Mouse (Mus musculus): ENCODE measurements at regions not wholly inside any gene's neighbourhood (a gene's known extent, or its start where the extent isn't known, plus 50 kb on each side); places are given as distances from the start of the nearest gene placed in this dataset.

DNA sequence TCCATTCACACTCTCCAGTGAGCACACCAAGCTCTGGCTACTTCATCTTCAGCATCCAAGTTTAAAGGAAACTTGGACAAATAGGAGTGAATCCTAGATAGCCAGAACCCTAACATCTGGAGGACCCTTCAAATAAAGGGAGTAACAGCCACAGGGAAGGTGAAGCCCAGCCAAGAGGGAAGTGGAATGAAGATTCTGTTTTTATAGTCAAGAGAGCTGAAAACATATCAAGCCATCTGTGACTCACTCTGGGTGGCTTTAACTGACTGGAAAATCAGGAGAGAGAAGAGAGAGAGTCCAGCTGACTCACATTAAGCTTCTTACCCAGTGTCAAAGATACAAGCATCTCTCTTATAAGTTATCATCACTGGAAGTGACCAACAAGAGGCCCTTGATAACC, 169.6 kb upstream of the Trib2 start:
- DNase-seq (ENCODE audit: low read depth, low spot score) = no peak
- no peaks in the 10 kb centered on the region for H3K27me3 ChIP-seq (ENCODE audit: control insufficient read depth, insufficient read depth, low read length, poor library complexity, severe bottlenecking)
- no peaks in the 10 kb centered on the region for H3K36me3 ChIP-seq (ENCODE audit: control insufficient read depth, insufficient read depth, low read length, poor library complexity, severe bottlenecking)

DNA sequence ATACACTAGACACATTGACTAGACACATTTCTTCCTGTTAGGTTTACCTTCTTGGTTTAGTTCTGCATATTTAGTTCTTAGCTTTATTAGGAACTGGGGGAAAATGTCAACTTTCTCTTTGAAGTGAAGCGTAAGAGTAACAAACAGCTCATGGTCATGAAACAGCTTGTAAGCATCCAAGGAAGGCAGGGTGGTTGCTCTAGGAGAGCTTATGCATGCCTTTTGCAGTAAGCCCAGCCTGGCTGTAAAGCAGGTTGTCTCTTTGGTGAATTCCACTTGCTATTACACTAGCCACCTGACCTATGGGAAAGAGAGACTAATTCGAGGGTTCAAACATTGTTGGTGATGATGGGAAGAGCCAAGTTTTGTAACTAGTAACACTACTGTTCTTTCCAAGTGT, 168.9 kb upstream of the Trib2 start:
- Histone ChIP-seq H3K27me3 (ENCODE audit: control insufficient read depth, insufficient read depth, low read length, poor library complexity, severe bottlenecking) (no peaks in the 10 kb centered on the region), H3K36me3 (ENCODE audit: control insufficient read depth, insufficient read depth, low read length, poor library complexity, severe bottlenecking) (no peaks in the 10 kb centered on the region)
- no peak for DNase-seq (ENCODE audit: low read depth, low spot score)

DNA sequence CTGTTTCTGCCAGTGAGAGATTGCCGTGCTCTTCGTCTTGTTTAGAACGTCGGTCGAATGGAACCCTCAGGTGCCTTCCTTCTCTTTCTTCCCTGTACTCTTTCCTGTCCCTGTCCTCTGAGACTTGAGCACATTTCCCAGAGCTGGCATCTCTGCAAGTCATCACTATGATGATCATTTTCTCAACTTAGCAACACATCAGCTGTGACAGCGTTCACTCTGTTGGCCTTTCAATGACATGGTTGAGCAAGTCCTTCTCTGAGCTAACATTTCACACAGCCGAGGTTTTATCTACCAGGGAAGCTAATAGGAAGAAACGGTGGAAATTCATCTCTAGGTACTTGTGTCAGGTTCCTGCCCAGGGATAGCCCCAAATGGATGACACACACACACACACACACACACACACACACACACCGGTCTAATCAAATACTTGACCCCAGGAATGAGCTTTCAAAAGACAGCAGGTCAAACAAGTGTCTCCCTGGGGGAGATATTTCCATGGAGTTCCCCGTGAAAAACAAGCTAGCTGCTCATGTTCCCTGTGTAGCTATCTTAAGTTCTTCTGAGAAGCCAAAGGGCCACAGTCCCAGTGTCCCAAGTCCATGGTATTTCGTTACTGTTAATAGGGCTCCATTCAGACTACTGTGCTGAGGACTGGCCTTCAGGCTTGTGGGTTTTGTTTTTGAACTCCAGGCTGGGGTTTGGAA, 167.0 kb upstream of the Trib2 start:
- no peaks in the 10 kb centered on the region for H3K36me3 ChIP-seq (ENCODE audit: control insufficient read depth, insufficient read depth, low read length, poor library complexity, severe bottlenecking)
- no peak for DNase-seq (ENCODE audit: low read depth, low spot score)
- H3K27me3 ChIP-seq (ENCODE audit: control insufficient read depth, insufficient read depth, low read length, poor library complexity, severe bottlenecking) = no peaks in the 10 kb centered on the region

DNA sequence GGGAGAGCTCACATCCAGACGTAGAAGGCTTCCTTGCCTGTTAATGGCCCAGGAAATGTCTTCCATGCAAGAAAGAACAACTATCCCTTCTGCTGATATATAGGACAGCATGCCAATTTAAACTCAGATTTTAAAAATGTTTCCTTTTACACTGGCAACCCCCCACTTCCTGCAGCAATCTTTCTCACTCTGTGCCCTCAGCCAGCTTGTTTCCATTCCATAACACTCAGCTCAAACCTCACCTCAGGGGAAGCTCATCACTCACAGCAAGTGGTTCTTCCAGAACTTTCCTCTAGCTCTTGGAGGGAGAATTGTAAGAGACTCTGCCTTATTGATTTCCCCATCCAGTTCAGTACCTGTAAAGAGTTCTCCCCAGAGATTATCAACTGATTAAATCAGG, 165.0 kb upstream of the Trib2 start:
- DNase-seq (ENCODE audit: low read depth, low spot score) = peak; percentile 27
- H3K36me3 ChIP-seq (ENCODE audit: control insufficient read depth, insufficient read depth, low read length, poor library complexity, severe bottlenecking) = no peaks in the 10 kb centered on the region

DNA sequence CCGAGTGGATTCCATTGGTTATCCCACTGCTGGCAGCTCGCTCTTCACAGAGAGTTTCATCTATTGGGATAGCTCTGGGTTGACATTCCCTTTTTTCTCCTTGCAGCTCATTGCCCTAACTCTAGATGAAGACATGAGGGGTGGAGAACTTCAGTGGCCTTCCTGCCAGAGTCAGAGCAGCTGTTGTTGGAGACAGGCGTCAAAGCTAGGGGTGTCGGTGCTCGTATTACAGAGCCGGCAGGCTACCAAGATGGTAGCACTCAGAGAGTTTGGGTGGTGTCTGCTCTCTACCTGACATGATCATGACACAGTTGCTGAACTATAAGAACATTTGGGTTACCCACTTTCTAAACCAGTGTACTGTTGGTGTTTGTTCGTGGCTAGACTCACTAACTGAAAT, 162.5 kb upstream of the Trib2 start:
- no peak for DNase-seq (ENCODE audit: low read depth, low spot score)
- no peaks in the 10 kb centered on the region for H3K27me3 ChIP-seq (ENCODE audit: control insufficient read depth, insufficient read depth, low read length, poor library complexity, severe bottlenecking)

More for the DNA sequence above, 165.0 kb upstream of the Trib2 start:
- H3K27me3 ChIP-seq (ENCODE audit: control insufficient read depth, insufficient read depth, low read length, poor library complexity, severe bottlenecking) = no peaks in the 10 kb centered on the region

DNA sequence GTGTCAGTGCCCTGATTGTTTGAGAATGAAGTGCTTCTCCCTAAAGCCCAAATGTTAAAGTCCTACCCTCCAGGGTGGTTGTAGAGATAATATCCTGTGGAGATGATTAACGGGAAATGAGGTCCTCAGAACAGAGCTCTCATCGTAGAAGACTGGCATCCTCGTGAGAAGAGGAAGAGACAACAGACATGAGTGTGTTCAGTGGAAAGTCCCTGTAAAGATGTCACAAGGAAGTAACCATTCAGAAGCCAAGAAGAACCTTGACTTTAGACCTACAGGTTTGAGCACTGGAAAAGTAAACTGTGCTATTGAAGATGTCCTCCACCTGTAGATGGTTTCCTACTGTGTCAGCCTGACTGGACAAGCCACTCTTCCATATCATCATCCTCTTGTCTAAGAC, 155.1 kb upstream of the Trib2 start:
- Histone ChIP-seq H3K27me3 (ENCODE audit: control insufficient read depth, insufficient read depth, low read length, poor library complexity, severe bottlenecking) (no peaks in the 10 kb centered on the region), H3K36me3 (ENCODE audit: control insufficient read depth, insufficient read depth, low read length, poor library complexity, severe bottlenecking) (no peaks in the 10 kb centered on the region)
- DNase-seq (ENCODE audit: low read depth, low spot score) = peak; percentile 71

More for the DNA sequence above, 162.5 kb upstream of the Trib2 start:
- no peaks in the 10 kb centered on the region for H3K36me3 ChIP-seq (ENCODE audit: control insufficient read depth, insufficient read depth, low read length, poor library complexity, severe bottlenecking)

DNA sequence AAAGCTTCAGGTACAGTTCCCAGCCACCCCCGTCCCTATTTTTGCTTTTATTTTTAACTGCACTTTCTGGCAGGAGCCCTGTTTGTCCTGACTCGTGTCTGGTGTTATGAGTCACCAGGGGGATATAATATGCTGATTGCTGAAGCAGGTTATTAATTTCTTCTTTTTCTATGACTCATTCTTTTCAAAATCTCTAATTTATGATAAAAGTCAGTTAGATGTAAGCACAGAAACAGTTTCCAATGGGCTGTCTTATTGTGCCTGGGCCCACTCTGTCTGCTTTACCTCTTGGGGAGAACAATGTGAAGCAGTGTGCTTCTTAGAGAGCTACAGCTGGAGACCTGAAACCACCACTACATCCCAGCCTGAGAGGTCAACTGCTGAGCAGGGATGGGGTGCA, 153.5 kb upstream of the Trib2 start:
- H3K27me3 ChIP-seq (ENCODE audit: control insufficient read depth, insufficient read depth, low read length, poor library complexity, severe bottlenecking) = no peaks in the 10 kb centered on the region
- DNase-seq (ENCODE audit: low read depth, low spot score) = no peak

DNA sequence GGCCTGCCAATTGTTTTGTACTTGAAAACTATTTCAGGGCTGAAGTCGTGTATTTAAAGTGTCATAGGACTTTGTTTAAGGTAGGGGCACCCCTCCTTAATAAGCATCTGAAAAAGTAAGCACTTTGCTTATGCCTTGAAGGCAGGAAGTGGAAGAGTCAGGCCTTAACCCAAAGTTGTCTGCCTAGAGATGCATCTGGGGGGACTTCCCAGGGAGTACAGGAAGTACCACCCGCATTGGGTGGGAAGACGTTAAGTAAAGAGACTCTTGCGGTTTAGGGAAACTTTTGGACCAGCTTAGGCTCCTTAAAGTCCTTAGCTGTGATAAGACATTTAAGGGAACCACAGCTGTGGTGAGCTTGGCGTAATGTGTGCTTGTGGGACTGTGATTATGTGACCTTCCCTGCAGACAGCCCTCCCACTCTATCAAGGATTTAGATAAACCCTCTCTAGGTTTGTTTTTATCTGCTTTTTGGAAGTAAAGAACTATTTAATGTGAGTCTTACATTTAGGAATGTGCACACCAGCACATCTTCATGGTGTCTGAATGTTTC, 150.9 kb upstream of the Trib2 start:
- Histone ChIP-seq H3K36me3 (ENCODE audit: control insufficient read depth, insufficient read depth, low read length, poor library complexity, severe bottlenecking) (no peaks in the 10 kb centered on the region), H3K27me3 (ENCODE audit: control insufficient read depth, insufficient read depth, low read length, poor library complexity, severe bottlenecking) (no peaks in the 10 kb centered on the region)
- peak; percentile 24 for DNase-seq (ENCODE audit: low read depth, low spot score)

More for the DNA sequence above, 153.5 kb upstream of the Trib2 start:
- H3K36me3 ChIP-seq (ENCODE audit: control insufficient read depth, insufficient read depth, low read length, poor library complexity, severe bottlenecking) = no peaks in the 10 kb centered on the region

DNA sequence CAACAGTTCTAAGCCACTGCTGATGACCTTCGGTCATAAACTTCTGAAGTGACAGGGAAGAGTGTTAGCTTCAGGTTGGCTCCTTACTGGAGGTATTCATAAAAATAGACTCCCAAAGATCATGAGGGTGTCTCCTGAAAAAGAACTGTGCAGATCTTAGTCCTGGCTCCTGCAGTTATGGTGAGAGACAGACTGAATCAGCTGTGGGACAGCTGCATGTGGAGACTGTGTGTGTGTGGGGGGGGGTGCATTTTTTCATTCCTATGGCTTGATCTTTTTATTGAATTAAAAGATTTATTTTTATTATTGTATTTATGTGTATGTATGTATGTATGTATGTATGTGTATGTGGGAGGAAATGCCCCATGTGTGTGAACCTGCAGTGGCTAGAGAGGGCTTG, 149.9 kb upstream of the Trib2 start:
- Histone ChIP-seq H3K27me3 (ENCODE audit: control insufficient read depth, insufficient read depth, low read length, poor library complexity, severe bottlenecking) (no peaks in the 10 kb centered on the region), H3K36me3 (ENCODE audit: control insufficient read depth, insufficient read depth, low read length, poor library complexity, severe bottlenecking) (no peaks in the 10 kb centered on the region)
- no peak for DNase-seq (ENCODE audit: low read depth, low spot score)

DNA sequence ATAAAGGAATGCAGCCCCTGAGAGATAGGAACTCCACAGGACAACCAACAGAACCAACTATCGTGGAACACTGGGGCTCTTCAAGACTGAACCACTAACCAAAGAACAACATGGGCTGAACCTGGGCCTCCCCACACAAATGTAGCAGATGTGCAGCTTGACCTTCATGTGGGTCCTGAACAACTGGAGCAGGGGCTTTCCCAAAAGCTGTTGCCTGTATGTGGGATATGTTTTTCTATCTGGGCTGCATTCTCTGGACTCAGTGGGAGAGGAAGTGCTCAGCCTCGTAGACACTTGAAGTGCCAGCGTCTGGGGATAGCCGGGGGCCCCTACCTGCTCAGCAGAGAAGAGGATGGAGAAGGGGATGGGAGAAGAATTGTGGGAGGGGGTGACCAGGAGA, 149.2 kb upstream of the Trib2 start:
- DNase-seq (ENCODE audit: low read depth, low spot score) = no peak
- Histone ChIP-seq H3K27me3 (ENCODE audit: control insufficient read depth, insufficient read depth, low read length, poor library complexity, severe bottlenecking) (no peaks in the 10 kb centered on the region), H3K36me3 (ENCODE audit: control insufficient read depth, insufficient read depth, low read length, poor library complexity, severe bottlenecking) (no peaks in the 10 kb centered on the region)

DNA sequence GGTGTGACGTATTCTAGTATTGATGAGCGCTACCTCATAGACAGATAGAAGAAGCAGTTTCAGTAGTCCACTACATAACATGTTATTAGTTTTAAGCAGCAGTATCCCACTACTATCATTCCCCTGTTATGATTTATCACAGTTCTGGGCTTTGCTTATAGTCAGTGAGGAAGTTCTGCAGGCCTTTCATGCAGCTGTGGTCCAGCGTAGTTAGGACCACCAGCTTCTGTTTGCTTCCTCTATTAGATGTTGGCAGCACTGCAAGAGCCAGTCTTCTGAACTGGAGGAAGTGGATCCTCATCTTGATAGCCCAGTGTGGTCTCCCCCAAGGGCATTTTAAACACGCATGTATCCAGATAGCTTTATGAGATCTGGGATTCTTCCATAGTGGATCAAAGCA, 147.4 kb upstream of the Trib2 start:
- no peak for DNase-seq (ENCODE audit: low read depth, low spot score)
- Histone ChIP-seq H3K27me3 (ENCODE audit: control insufficient read depth, insufficient read depth, low read length, poor library complexity, severe bottlenecking) (no peaks in the 10 kb centered on the region), H3K36me3 (ENCODE audit: control insufficient read depth, insufficient read depth, low read length, poor library complexity, severe bottlenecking) (no peaks in the 10 kb centered on the region)

DNA sequence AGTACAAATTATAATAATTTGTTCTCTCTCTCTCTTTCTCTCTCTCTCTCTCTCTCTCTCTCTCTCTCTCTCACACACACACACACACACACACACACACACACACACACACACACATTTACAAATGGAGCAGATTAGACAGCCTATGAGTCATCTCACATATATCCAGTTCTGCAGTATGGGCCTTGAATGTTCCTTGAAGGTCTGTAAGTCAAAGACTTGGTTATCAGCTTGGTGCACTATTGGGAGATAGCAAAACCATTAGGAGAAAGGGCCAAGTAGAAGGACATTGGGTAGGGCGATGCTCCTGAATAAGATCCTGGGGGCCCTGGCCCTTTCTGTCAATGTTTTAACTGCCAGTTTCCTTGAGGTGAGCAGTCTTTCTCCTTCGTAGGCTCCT, 145.1 kb upstream of the Trib2 start:
- DNase-seq (ENCODE audit: low read depth, low spot score) = no peak
- H3K36me3 ChIP-seq (ENCODE audit: control insufficient read depth, insufficient read depth, low read length, poor library complexity, severe bottlenecking) = no peaks in the 10 kb centered on the region
- no peaks in the 10 kb centered on the region for H3K27me3 ChIP-seq (ENCODE audit: control insufficient read depth, insufficient read depth, low read length, poor library complexity, severe bottlenecking)

DNA sequence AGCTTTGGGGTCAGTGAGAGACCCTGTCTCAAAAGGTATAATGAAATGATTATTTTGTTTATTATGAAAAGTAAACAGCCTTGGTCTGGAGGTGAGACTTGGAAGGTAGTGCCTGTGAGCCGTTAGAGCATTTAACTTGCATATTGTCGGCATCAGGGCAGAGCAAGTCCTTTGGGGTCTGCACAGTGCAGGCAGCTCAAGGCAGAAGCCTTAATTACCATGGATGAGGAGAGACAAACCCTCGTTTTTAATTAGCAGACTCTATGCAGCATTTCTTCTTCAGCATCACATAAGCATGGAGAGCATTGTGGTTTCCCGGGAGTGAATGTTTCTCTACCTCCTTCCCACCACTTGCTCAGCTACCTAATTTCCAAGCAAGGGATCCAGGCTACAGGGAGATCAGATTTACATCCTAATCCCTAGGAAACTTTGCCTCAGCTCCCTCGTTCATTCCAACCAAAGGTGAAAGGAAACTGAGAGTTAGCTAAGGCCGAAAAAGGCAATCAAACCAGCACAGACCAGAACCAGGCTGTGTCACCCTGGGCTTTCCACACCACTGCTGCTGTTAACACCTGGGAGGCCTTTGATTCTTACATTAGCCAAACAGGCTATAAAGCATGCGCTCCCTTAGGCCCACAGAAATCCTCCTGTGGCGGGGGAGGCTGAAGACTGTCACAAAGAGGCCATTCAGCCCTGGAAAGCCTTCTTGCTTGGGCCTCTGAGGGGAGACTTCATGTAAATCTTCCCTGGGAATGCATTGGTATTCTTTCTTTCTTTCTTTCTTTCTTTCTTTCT, 120.9 kb upstream of the Trib2 start:
- no peak for DNase-seq (ENCODE audit: low read depth, low spot score)
- no peaks in the 10 kb centered on the region for H3K36me3 ChIP-seq (ENCODE audit: control insufficient read depth, insufficient read depth, low read length, poor library complexity, severe bottlenecking)
- no peaks in the 10 kb centered on the region for H3K27me3 ChIP-seq (ENCODE audit: control insufficient read depth, insufficient read depth, low read length, poor library complexity, severe bottlenecking)

DNA sequence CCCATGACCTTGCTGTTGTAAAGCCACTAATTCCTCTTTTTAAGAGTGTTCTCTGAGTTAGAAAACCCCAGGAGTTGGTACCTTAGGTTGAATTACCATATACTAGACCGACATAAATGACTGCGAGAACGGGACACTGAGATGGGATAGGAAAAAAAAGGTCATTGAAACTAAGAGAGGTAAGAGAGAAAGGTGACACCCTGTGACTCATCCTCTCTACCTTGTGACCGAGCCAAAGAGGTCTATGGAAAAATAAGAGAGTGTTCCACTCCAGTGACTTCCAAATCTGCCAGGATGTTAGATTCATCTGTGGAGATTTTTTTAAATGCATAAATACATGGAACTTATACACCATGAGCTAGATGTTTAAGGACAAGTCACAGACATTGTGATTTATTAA, 115.3 kb upstream of the Trib2 start:
- no peaks in the 10 kb centered on the region for H3K36me3 ChIP-seq (ENCODE audit: control insufficient read depth, insufficient read depth, low read length, poor library complexity, severe bottlenecking)
- DNase-seq (ENCODE audit: low read depth, low spot score) = peak; percentile 46
- H3K27me3 ChIP-seq (ENCODE audit: control insufficient read depth, insufficient read depth, low read length, poor library complexity, severe bottlenecking) = no peaks in the 10 kb centered on the region

DNA sequence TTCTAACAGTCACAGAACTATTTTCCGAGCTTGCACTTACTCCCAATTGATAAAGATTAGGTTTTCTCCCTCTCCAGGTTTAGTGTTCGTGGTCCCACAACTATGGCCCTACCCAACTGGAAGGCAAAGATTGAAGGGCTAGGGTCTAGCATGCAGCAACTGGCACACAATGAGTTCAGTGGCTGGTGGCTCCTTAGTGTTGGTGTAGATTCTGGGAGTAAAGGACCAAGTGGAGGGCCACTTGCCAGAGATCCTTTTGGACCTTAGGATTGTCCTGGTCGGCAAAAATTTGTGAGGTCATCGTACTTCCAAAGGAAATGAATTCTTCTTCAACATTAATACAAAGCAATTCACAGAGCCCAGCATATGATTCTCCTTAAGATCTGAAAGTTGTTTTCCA, 114.8 kb upstream of the Trib2 start:
- no peak for DNase-seq (ENCODE audit: low read depth, low spot score)
- Histone ChIP-seq H3K27me3 (ENCODE audit: control insufficient read depth, insufficient read depth, low read length, poor library complexity, severe bottlenecking) (no peaks in the 10 kb centered on the region), H3K36me3 (ENCODE audit: control insufficient read depth, insufficient read depth, low read length, poor library complexity, severe bottlenecking) (no peaks in the 10 kb centered on the region)

Data from splenic B cell, adult 2 months (primary cell).